Mouse (Mus musculus) lung, embryonic 16.5 days (tissue): ENCODE results near the gene Itgae. TPM values are rescaled to one million over a fixed set of nuclear protein-coding genes. Genes with fewer than 3 reads are reported as not detected.

ENCODE experiments used
- ATAC-seq: fragments of 200-750 bp; cut with Nextera tagmentation; 2 replicates; pipeline ENCODE4 v1.8.0; 2017; ENCODE audit warnings: low read depth, mild to moderate bottlenecking, moderate library complexity
- H3K27ac ChIP-seq: fragments of 300-500 bp; sonication (generic); 2 replicates; pipeline ENCODE4 v1.5.1; 2014; ENCODE audit warnings: mild to moderate bottlenecking, control low read depth, low read length
- H3K27me3 ChIP-seq: fragments of 300-500 bp; sonication (generic); 2 replicates; pipeline ENCODE4 v1.6.1; 2014; ENCODE audit warnings: low read depth, low read length, mixed read lengths; ENCODE audit not compliant: control insufficient read depth, insufficient read depth
- H3K36me3 ChIP-seq: fragments of 300-500 bp; sonication (generic); 2 replicates; pipeline ENCODE4 v1.6.1; 2014; ENCODE audit warnings: low read length; ENCODE audit not compliant: control insufficient read depth, insufficient read depth
- H3K4me1 ChIP-seq: fragments of 300-500 bp; sonication (generic); replicated peaks from 2 replicates; pipeline ENCODE4 v1.6.1; 2014; ENCODE audit warnings: low read length, mixed read lengths; ENCODE audit not compliant: control insufficient read depth, insufficient read depth
- H3K4me2 ChIP-seq: fragments of 300-500 bp; sonication (generic); 2 replicates; pipeline ENCODE4 v1.6.1; 2014; ENCODE audit warnings: low read depth, low read length, control low read depth
- H3K4me3 ChIP-seq: fragments of 300-500 bp; sonication (generic); 2 replicates; pipeline ENCODE4 v1.5.1; 2014; ENCODE audit warnings: mild to moderate bottlenecking, low read length, control low read depth
- H3K9ac ChIP-seq: fragments of 300-500 bp; sonication (generic); 2 replicates; pipeline ENCODE4 v1.6.1; 2014; ENCODE audit warnings: low read length, control low read depth
- H3K9me3 ChIP-seq: fragments of 300-500 bp; sonication (generic); 2 replicates; pipeline ENCODE4 v1.6.1; 2016; ENCODE audit warnings: low read length; ENCODE audit not compliant: control insufficient read depth
- WGBS: fragments of 180-500 bp; shearing (Covaris S2); extraction: QIAGEN DNeasy Blood & Tissue Kit; methylation state at CpG from one replicate; pipeline ENCODE4 v1.1.7; 2014; 5-methylcytosine and 5-hydroxymethylcytosine counted together
- polyA plus RNA-seq: library from polyadenylated mRNA; unstranded; fragments of >200 nt; fragmentation: Nextera tagmentation; extraction: Ambion mirVana; gene quantifications from 2 replicates; pipeline ENCODE4 v1.2.1, GENCODE M21; 2015

Gene Itgae
- polyA plus RNA-seq, 1 experiment from 2014 or later = 0.63 TPM

DNA sequence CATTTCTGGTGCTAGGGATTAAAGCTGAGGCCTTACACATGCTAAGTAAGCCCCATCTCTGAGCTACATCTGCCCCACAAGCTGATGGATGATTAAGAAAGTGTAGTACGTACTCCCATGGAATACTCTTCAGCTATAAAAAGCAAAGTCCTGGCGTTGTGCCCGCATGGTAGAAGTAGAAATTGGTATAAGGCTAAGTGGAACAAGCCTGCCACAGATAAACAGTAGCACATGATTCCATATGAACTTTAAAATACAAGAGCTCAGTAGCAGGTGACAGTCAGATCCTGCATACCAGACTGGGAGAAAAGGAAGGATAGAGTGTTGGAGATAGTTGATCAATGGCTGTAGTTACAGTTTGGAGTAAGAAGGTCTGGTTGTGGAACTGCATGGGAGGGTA, 29.0 kb upstream of the Itgae start:
- Histone ChIP-seq H3K4me2 (no peak overlapping the region), H3K36me3 (peaks cover 11% of the 10 kb centered on the region), H3K27me3 (no peaks in the 10 kb centered on the region), H3K9ac (no peak overlapping the region), H3K4me3 (no peak overlapping the region), H3K4me1 (no peaks in the 10 kb centered on the region), H3K27ac (no peak overlapping the region), H3K9me3 (no peaks in the 10 kb centered on the region)
- ATAC-seq = no peak
- WGBS = 88% methylated on average over 3 of the region's 3 CpGs

DNA sequence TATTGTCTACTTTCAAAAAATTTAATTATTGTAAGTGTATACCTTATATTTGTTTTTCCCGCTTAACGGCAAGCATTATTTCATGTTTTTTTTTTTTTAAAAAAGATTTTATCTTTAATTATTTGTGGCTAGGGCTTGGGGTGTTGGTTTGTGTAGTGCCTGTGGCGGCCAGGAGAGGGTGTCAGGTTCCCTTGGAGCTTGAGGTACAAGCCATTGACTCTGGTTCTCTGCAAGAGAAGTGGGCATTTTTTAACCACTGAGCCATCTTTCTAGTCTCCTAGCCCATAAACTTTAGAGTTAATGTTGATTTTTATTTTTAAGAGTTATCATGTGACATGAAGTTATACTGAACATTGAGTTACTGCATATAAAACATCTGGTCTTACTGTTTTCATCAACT, 18.5 kb upstream of the Itgae start:
- Histone ChIP-seq H3K9me3 (no peaks in the 10 kb centered on the region), H3K4me1 (no peaks in the 10 kb centered on the region), H3K4me2 (no peak overlapping the region), H3K9ac (no peak overlapping the region), H3K36me3 (peaks cover 51% of the 10 kb centered on the region), H3K4me3 (no peak overlapping the region), H3K27me3 (no peaks in the 10 kb centered on the region), H3K27ac (no peak overlapping the region)
- no peak for ATAC-seq
- 83% methylated on average over 3 of the region's 3 CpGs for WGBS

GRCm38 (mm10) chr11:73076295-73076694, 14.1 kb upstream of the Itgae start:
- H3K4me3 ChIP-seq = no peak overlapping the region
- no peaks in the 10 kb centered on the region for H3K4me1 ChIP-seq
- H3K9me3 ChIP-seq = no peaks in the 10 kb centered on the region
- H3K9ac ChIP-seq = no peak overlapping the region
- H3K27ac ChIP-seq = no peak overlapping the region
- no peak for ATAC-seq
- H3K27me3 ChIP-seq = no peaks in the 10 kb centered on the region
- no peak overlapping the region for H3K4me2 ChIP-seq
- WGBS = 85% methylated on average over 4 of the region's 4 CpGs
- peaks cover 63% of the 10 kb centered on the region for H3K36me3 ChIP-seq

DNA sequence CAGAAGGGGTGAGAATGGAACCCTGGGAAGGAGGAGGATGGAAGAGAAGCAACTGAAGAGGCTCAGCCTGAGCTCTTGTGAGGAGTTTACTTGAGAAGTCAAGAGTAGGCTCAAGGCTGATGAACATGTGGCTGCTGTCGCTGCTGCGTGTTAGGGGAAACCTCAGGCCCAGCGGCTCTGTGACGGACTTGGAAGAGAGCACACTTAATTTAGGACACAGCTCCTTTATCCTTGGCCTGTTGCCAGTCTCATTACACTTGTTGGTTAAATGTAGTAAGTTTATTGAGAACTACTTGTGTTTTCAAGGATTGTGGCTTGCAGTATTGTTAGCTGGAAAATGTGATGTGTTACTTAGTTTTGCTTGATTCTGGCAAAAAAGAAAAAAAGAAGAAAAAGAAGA, 13.7 kb upstream of the Itgae start:
- ATAC-seq = no peak
- Histone ChIP-seq H3K36me3 (peaks cover 66% of the 10 kb centered on the region), H3K9me3 (no peaks in the 10 kb centered on the region)

GRCm38 (mm10) chr11:73077211-73077720, 13.1 kb upstream of the Itgae start:
- no peaks in the 10 kb centered on the region for H3K27me3 ChIP-seq
- 88% methylated on average over 6 of the region's 6 CpGs for WGBS
- no peak overlapping the region for H3K9ac ChIP-seq
- H3K4me2 ChIP-seq = no peak overlapping the region
- H3K4me1 ChIP-seq = no peaks in the 10 kb centered on the region
- ATAC-seq = no peak
- no peak overlapping the region for H3K27ac ChIP-seq
- no peaks in the 10 kb centered on the region for H3K9me3 ChIP-seq
- H3K4me3 ChIP-seq = no peak overlapping the region
- H3K36me3 ChIP-seq = peaks cover 71% of the 10 kb centered on the region

More for the DNA sequence above, 13.7 kb upstream of the Itgae start:
- Histone ChIP-seq H3K4me3 (no peak overlapping the region), H3K4me1 (no peaks in the 10 kb centered on the region), H3K27me3 (no peaks in the 10 kb centered on the region), H3K9ac (no peak overlapping the region), H3K4me2 (no peak overlapping the region), H3K27ac (no peak overlapping the region)
- WGBS = 62% methylated on average over 4 of the region's 4 CpGs

- Histone ChIP-seq H3K27ac (no peak overlapping the region), H3K9me3 (no peaks in the 10 kb centered on the region), H3K4me1 (no peaks in the 10 kb centered on the region), H3K4me2 (no peak overlapping the region), H3K4me3 (no peak overlapping the region), H3K9ac (no peak overlapping the region), H3K36me3 (peaks cover 65% of the 10 kb centered on the region), H3K27me3 (no peaks in the 10 kb centered on the region)
- ATAC-seq = no peak
- WGBS = 92% methylated on average over 8 of the region's 8 CpGs
Observed at GRCm38 (mm10) chr11:73078615-73079014, 11.8 kb upstream of the Itgae start.

DNA sequence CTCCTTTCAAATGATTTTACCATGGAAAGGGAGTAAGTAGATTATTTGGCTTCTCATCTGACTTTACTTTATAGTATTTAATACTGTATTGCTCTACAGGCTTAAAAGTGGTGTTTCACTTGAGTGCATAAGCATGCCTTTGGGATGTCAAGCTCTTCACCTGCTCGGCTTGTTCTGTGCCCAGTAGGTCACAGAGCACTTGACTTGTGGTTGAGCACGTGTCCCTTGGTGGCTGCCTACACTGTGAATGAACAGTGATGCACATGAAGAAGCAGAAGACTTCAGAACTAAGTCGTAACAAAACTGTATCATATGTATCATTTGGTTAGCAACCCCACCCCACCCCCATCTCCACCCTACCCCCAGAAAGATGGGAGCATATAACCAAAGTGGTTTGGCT, 10.1 kb upstream of the Itgae start:
- no peaks in the 10 kb centered on the region for H3K27me3 ChIP-seq
- no peaks in the 10 kb centered on the region for H3K9me3 ChIP-seq
- H3K9ac ChIP-seq = no peak overlapping the region
- H3K4me2 ChIP-seq = no peak overlapping the region
- no peak for ATAC-seq
- WGBS = 83% methylated on average over 3 of the region's 3 CpGs
- peaks cover 5% of the 10 kb centered on the region; the same call in 1 of the 2 replicates for H3K4me1 ChIP-seq
- no peak overlapping the region for H3K27ac ChIP-seq
- H3K36me3 ChIP-seq = peaks cover 51% of the 10 kb centered on the region
- H3K4me3 ChIP-seq = no peak overlapping the region

GRCm38 (mm10) chr11:73084303-73084702, 6.1 kb upstream of the Itgae start:
- H3K9me3 ChIP-seq = no peaks in the 10 kb centered on the region
- no peak overlapping the region for H3K4me3 ChIP-seq
- no peak overlapping the region for H3K9ac ChIP-seq
- H3K27me3 ChIP-seq = no peaks in the 10 kb centered on the region
- ATAC-seq = no peak
- H3K4me2 ChIP-seq = no peak overlapping the region
- WGBS = 61% methylated on average over 6 of the region's 6 CpGs
- H3K27ac ChIP-seq = no peak overlapping the region
- H3K4me1 ChIP-seq = peaks cover 5% of the 10 kb centered on the region; the same call in 1 of the 2 replicates
- H3K36me3 ChIP-seq = peaks cover 23% of the 10 kb centered on the region

DNA sequence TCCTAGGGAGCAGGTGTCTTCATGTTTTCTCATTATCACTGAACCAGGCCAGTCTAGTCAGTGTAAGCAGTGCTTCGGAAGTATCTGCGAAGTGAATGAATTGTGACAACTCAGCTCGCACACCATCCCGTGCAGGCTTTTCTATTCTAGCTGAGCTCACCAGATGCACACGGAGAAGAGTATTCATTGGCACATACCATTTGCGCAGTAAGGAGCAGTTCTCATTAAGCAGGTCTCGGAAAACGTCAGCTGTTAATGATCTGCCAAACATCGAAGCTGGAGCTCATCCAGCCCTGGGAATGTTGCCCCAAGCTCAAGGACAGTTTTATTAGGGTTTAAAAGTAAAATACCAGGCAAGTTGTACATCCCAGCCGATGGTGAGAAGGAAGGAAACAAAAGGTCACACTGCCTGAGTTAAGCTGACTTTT, 5.6 kb upstream of the Itgae start:
- Histone ChIP-seq H3K36me3 (peaks cover 22% of the 10 kb centered on the region), H3K27me3 (no peaks in the 10 kb centered on the region), H3K4me3 (no peak overlapping the region), H3K27ac (peak overlapping the region; percentile 11; the same call in 1 of the 2 replicates), H3K4me1 (peaks cover 5% of the 10 kb centered on the region; the same call in 1 of the 2 replicates), H3K4me2 (no peak overlapping the region), H3K9me3 (no peaks in the 10 kb centered on the region), H3K9ac (no peak overlapping the region)
- peak; percentile 36; the same call in 1 of the 2 replicates for ATAC-seq
- 58% methylated on average over 10 of the region's 10 CpGs for WGBS

- no peaks in the 10 kb centered on the region for H3K9me3 ChIP-seq
- H3K27me3 ChIP-seq = no peaks in the 10 kb centered on the region
- H3K27ac ChIP-seq = peak overlapping the region; percentile 11; the same call in 1 of the 2 replicates
- no peak overlapping the region for H3K4me2 ChIP-seq
- 56% methylated on average over 7 of the region's 7 CpGs for WGBS
- H3K9ac ChIP-seq = no peak overlapping the region
- peaks cover 20% of the 10 kb centered on the region for H3K36me3 ChIP-seq
- no peak overlapping the region for H3K4me3 ChIP-seq
- peaks cover 5% of the 10 kb centered on the region; the same call in 1 of the 2 replicates for H3K4me1 ChIP-seq
- ATAC-seq = no peak
Observed at GRCm38 (mm10) chr11:73085391-73085790, 5.0 kb upstream of the Itgae start.
